Mouse (Mus musculus) cerebellum, adult 9-11 months (tissue): ENCODE results near the gene Mgp.
"Not testable (repeated sequence)": the region's sequence is repeated elsewhere in the genome, so short reads cannot be mapped to it uniquely, and the experiment has no call there.

Experiments
- DNase-seq: peaks from one replicate; pipeline ENCODE4 v3.0.0; 2022

Mgp gene

DNA sequence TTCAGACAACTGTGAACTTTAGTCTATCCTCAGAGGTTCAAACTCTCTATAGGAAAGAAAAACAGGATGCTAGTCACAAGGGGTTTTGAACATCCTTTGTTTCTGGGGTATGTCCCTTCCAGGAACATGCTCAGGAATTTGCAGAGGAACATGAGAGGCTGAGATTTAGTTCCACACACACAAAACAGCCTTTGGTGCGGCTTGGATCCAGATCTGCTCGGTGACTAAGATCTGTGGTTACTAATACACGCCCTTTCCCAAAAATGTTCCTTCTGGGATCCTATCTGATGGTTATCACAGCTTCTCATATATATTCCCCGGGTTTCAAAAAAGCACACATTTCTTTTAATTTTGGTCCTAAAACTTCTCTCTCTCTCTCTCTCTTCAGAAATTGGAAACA is 22.2 kb upstream of the Mgp start:
- no peak for DNase-seq

DNA sequence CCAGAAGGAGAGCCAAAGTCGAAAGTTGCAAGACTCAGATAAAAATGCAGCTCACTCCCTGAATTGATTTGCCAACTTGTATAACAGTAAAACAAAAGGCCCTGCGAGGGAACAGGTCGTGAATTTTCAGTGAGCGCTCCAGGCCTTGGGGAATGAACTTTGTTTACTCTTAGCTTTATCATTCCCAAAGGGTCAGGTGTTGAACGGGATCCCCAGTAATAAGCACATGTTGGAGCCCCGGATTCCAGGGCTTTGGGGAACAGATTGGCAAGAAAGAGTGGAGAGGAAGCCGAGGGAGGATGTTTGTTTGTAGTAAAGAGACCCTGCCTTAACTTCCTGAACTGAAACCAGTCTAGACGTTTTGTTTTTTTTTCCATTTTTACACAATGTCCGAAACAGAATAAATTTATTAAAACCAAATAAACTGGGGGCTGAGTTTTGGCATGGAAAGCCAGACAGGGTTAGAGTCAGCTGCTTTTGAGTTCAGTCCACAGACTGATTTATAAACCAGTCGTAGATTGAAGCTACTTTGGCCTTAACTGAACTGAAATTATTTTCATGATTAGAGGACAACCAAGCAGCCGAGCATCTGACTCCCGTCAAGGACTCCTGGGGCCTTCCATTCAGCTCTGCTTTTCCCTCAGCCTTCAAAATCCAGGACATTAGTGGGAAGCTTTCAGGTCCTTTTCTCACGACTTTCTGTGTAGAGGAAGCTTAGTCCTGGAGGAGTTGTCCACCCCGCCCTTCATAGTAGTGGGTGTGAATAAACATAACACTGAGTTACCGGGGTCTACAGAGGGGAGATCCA is 19.1 kb upstream of the Mgp start:
- no peak for DNase-seq

DNA sequence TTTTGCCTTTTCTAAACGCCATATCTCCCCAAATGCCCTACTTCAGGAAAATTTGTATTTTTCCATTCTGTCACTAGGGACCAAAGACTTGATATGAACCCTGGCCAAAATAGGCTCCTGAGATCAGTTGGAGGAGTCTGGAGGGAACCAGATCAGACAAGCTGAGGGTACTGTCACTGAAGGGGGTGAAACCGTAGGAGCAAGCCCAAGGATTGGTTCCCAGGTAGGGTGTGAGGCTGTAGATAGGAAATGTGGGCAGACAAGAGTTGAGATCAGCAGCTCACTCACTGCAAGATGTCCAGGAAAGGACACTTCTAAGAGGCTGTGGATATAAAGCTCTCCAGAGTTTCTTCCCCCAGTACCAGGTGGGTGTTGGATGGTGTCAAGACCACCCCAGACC is 16.4 kb upstream of the Mgp start:
- DNase-seq = no peak

DNA sequence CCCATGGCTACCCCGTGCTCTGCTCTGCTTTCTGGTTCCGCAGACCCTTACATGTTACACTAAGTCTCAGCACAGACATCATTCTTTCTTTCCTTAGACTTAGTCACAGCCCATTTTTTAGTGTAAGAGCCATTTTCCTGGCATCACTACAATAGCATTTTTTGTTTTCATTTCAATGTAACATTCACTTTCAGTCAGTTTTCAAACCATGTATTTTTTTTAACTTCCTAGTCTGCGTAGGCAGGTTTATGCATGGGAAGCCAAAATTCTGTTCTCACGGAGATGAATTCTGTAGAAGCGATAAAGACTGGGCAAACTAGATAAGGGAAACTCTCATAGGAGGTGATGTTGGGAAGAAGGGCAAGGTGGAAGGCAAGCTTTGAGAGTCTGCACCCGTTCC is 13.9 kb upstream of the Mgp start:
- no peak for DNase-seq

DNA sequence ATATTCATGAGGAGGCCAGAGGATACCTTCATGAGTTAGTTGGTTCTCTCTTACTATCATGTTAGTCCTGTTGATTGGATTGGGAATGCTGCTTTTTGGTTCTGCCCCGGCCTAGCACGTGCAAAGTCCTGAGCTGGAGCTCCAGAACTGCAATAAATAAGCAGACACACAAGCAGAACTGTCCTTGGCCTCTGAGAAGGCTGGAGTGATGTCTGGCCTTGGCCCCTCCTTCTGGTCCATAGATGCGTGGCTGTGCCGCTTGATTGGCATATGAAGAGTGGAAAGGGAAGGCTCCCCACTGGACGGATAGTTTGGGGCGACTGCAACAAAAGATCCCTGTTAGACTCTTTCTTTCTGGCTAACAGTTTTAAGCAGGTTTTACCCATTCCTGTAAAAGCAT is 13.4 kb upstream of the Mgp start:
- DNase-seq = no peak

DNA sequence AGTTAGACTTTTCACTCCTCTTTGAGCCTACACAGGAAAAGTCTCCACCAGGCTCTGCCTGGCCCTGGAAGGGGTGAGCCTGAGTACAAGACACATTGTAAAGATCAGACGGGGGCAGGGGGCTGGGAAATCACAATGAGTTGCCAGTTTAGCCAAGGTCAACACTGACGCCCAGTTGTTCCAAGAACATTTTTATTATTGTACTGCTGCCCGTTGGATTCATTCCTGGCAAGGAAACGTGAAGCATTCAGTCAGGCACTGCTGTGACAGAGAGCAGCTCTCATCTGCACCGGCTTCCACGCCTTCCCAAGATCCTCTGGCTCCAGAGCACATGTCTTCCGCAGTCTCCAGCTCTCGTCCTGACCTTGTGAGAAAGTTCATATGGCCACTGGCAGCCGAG is 12.2 kb upstream of the Mgp start:
- no peak for DNase-seq

DNA sequence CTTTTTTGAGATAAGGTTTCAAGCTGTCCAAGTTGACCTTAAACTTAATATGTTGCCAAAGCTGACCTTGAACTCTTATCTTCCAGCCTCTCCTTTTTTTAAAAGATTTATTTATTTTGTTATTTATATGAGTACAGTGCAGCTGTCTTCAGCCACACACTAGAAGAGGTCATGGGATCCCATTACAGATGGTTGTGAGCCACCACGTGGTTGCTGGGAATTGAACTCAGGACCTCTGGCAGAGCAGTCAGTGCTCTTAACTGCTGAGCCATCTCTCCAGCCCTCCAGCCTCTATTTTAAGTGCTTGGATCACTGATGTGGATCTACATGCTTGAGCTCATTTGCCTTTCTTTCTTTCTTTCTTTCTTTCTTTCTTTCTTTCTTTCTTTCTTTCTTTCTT is 9.1 kb upstream of the Mgp start:
- DNase-seq = not testable (repeated sequence)

DNA sequence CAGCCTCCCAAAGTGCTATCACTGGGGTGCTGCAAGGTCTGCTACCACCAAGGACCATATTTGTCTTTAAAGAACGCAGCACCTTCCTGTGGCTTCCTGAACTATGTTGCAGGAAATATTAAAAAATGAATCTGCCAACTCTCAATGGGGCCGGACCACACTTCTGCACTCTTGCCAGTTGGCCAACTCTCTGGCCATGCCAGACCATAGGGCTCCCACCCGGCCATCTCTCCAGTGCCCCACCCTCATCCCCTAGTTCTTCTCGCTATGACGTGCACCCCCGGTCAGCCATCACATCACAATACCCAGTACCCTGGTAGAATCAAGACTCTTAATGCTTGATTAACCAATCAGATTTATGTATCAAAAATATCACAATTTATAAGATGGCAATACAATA is 8.3 kb upstream of the Mgp start:
- DNase-seq = no peak

DNA sequence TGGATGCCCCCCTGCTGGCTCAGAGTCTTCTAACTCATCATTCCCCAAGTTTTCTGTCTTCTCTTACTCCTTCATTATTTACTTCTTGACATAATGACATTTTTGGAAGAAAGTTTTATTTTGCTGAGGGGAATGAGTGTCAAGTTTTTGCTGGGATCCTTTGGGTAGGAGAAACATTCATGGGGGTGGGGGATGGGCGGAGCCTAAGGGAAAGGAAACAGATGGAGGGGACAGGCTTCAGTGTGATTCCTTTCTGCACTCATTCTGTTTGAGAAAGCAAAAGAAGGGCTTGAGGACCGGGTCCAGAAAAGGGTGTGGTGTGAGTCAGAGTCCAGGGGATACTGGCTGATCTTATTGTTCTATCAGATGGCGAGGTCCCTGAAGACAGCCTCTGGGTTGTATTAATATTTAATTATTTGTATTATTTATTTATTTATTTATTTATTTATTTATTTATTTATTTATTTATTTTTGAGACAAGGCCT is 7.8 kb upstream of the Mgp start:
- no peak for DNase-seq

DNA sequence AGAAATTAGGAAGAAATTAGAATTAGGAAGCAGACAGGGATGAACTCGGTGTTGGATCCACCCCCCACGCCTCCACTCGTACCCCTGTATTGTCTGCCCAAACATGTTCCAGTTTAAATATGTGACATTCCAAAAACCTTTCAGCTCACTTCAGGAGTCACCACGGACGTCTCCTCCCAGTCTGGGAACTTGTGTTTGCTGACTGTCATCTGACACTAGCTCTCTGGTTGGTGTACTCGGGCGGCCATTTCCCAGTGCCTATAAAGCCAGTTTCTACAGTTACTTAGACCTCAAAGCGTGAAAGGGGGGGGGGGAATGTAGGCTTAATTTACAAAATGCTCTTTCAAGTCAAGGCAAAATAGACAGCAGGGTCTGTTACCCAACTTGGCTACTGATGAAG is 6.1 kb upstream of the Mgp start:
- no peak for DNase-seq

DNA sequence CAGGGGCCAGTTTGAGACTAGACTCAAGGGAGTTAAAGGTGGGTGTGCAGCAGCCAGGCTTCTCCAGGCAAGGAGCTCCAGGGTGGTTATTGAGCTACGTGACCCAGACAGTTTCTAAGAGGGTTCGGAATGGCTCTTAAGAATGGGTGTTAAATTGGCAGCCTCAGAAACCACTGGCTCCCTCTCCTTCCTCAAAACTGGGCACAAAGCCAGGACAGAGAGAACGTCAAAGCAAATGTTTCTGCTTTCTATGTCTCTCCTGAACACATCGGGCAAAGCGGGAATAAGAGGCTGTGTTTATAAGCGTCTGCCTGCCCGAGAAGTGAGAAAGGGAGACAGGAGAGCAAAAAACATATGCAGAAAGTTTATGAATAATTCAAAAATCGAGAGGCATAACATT is 1.0 kb downstream of the Mgp start:
- DNase-seq = no peak

DNA sequence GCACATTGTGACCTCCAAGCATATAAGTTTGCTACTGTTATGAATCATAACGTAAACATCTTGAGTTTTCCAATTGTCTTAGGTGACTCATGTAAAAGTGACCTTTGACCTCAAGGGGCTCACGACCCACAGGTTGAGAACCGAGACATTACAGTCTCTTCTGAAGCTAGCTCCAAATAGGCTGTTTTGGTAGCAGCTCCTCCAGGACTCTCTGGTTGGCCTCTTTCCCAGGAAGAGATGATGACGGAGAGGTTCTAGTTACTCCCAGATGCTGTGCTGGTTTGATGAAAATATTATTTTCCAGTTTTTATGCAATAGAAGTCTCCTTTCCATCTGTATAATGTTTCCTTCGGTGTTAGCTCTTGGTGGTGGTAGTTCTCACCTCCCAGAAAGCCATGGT is 6.7 kb downstream of the Mgp start:
- no peak for DNase-seq

DNA sequence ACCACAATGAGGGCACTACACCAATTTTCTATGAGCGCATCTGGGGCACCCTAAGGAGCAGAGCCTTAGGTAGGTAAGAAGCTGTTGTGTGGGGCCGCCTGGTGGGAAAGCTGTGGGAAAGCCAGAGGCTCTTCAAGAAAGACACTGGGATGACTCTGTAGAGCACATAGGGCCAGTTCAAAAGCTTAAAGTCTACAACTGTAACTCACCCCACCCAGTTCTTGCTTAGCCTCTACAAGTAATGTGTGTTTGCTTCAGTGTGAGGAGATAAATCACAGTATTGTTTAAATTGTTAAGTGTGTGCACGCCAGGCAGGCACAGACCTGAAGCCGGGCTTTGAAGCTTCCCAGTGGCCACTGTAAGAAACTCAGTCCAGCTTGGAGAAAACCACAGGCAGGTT is 9.5 kb downstream of the Mgp start:
- no peak for DNase-seq

DNA sequence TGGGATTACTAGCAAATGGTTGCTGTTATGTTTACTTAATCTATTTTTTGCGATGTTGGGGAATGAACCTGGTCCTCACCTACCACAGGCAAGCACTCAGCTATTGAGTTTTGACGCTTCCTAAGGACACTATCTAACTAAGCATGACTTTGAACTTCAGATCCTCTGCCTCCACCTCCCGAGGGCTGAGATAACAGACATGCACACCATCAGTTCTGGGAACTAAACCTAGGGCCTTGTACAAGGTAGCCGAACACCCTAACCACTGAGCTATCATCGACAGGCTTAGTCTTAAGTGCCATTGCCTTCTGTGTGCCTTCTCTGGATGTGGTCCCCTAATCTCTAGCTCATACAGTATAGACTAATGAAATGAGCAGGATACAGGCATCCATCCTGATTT is 10.3 kb downstream of the Mgp start:
- no peak for DNase-seq

DNA sequence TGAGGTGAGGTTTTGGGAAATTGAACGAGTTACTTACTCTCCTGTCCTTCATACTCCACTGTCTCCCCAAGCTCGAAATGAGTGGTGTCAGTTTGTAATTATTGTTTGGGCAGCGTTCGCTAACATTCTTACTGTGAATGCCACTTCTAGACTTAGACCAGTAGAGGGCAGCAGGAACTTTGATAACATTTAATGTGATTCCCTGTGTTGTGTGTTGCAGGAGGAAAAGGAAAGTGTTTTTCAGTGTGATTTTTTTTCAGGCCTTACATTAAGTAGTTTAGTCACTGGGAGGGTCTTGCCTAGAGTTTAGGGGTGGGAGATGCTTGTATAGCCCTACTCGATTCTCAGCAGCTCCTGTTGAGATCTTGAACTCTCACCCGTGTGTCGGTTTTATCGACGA is 14.6 kb downstream of the Mgp start:
- DNase-seq = no peak

DNA sequence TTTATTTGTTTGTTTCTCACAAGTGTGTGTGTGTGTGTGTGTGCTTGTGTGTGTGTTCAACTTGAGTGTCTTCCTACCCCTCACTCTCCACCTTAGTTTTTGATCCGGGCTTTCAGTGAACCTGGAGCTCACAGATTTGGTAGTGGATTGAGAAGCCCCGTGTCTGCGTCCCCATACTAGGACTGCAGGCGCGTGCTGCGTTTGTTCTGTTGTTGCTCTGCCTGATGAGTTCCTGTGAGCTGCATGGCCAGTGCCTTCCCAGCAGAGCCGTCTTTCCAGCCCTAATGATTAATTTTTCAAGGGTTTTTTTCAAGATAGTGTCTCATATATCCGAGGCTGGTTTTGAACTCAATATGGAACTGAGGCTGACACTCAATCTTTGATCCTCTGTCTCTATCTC is 17.2 kb downstream of the Mgp start:
- no peak for DNase-seq

DNA sequence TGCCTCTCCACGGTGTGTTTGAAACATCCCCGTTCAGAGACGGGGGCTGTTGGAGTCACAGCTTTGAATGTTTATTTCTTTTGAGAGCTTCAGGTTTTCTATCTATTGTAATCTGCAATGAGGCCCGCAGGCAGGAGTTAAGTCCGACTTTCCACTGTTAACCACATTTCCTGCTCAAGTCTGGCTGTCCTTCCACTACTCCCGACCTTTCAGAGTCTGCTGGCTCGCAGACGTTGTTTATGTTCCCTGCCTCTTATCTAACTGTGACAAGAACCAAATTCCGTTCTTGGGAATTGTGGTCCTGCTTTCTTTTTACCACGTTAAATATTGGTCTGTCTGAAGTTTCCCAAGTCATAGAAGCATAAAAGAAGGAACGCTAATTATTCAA is 17.8 kb downstream of the Mgp start:
- DNase-seq = no peak

DNA sequence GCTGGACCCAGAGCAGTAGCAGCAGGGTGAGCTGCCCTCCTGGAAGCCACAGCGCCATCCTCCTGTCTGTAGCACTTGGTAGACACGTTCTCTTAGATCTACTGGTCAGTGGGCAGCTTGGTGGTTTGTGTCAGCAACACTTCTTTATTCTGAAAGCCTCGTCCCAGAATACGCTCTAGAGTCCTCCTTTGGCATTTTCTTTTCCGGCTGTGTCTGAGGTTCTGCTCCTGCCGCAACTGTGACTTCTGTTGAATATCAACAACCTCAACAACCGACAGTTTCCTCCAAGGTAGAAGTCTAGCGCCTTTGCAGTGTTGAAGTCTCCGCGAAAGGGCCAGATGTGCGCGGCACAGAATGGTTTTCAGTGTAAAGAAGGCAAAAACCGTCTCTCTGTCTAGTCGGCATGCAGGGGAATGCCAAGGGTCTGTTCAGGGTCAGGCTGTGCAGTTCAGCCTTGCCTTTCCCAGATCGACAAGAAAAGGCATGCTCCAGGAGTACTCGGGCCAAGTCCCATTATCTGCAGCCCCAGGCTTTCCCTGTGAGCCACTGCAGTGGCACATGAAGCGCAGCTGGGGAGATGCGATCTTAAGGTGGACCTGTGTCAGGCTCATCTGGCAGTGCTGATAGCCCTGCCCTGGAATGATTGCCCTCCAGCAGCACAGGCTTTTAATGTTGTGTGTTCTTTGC is 18.3 kb downstream of the Mgp start, which contains the start of gene Art4:
Gene Art4, minus strand, starts transcription at position 548 of the 687 bp plus-strand sequence.
- no peak for DNase-seq

DNA sequence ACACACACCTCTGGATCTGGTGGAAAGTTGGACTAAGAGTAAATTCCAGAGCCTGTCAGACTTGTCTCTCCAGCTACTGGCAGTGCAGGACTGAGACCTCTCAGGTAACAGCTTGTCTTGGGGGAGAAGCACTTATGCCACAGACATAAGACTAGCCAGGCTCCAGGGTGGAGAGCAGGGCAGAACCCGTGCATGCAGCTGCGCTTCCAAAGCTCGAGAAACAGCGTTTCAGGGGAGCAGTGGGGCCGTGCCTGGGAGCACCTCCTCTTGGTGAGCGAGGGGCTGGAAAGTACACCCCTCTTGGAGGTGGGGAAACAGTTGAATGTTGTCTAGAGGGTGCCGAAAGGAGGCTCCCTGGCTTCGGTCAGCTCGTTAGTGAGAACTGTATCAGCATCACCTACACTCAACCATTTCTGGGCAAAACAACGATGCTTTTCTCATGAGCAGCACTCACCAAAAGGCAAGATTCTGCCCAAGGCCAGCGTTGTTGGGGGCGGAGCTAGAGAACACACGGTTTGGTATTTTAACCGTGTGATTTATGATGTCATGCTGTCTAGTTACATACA is 19.5 kb downstream of the Mgp start:
- DNase-seq = no peak

DNA sequence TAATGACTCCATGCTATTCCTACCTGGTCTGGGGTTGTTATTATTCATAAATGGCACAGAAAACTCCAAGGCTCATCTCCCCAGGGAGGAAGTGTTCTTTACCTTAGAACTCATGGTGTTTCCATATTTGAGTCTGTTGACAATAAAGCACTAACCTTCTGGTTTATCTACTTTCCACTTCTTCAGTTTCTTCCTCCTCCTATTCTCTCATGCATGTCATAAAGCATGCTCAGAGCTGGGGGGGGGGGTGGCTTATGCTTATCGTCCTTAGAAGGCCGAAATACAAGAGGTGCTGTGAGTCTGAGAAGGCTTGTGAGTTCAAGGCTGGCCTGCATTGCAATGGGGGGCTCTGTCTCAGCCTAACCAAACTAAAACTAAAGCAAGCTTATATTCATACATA is 20.4 kb downstream of the Mgp start:
- no peak for DNase-seq

DNA sequence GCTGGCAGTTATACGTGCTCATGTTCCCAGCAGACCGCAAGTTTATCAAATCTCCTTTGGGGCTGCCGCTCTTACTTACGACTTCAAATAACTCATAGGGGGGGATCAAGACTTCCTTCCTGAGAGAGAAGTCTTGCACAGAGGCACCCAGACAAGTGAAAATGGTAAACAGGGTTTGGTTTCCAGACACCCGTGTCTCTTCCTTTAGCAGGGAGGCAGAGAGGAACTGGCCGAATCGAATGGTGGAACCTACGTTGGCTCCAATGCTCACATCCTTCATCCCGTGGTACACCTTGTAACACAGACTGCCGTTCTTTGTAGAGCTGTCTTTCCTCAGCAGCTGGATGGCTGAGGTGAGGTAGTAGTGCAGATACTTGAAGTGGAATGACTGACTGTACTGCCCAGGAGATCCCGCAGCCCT is 21.3 kb downstream of the Mgp start:
- no peak for DNase-seq

DNA sequence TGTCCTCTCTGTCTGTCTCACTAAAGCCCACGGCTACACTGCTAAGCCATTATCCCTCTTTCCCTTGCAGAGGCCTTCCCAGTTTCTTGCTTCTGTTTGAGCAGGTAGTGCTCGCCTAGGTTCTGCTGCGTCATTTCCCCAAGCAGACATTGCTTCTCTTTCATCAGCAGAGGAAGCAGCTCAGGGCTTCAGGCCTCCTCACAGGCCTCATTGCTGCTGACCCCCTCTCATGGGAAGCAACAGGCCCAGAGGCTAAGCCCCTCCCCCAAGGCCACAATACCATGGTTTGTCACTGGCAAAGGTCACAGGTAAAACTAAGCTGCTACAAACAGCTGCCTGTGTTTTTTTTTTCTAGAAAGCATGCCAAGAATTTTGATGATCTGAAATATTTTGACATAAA is 22.9 kb downstream of the Mgp start:
- no peak for DNase-seq

DNA sequence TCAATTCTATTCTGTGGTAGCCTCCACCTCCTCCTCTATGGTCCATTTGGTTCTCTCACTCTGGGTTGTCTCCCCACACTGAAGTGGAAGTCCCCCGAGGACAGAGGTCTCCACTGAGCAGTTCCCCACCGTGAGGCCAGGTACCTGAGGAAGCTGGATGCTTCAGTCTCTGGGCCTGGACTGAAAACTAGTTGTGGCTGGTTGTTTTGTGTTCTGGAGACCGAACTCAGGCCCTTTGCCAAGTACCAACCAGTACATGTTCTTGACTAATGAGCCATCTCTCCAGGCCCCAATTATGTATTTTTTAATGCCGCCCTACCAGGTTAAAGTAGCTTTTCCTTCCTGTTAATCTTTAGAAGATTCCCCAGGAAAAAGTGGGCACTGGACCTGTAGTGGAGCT is 23.3 kb downstream of the Mgp start:
- DNase-seq = no peak

DNA sequence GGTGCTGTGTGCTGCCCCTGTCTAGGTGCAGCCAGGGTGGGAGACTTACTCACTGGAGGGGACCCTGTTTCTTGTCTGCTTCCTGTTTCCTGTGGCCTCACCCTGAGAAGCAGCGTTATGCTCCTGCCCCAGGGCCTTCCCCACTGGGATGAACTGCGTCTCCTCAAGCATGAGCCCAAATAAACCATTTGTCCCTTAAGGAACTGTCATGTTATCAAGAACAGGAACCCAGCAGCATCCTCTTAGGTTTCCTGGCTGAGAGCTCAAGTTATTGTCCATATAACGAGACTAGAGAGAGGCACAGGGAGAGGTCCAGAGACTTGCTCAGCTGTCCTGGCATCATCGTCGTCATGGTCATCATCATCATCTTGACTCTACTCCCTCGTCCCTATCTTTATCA is 25.4 kb downstream of the Mgp start:
- DNase-seq = no peak
